Mouse (Mus musculus): ENCODE results near the gene Csdc2.
"Not testable (repeated sequence)": the region's sequence is repeated elsewhere in the genome, so short reads cannot be mapped to it uniquely, and the experiment has no call there.

Gene Csdc2

GRCm38 (mm10) chr15:81936679-81937078 lies at the start of gene Csdc2:
Csdc2 (plus strand) TSS chr15:81936759.
- DNase-seq: peak; percentile 76

- no peak for DNase-seq
Observed at GRCm38 (mm10) chr15:81886795-81887550, 49.6 kb upstream of the Csdc2 start.

- DNase-seq: no peak
Observed at GRCm38 (mm10) chr15:81889175-81889574, 47.4 kb upstream of the Csdc2 start.

GRCm38 (mm10) chr15:81891140-81891802 lies 45.3 kb upstream of the Csdc2 start:
- no peak for DNase-seq

GRCm38 (mm10) chr15:81891822-81892580 lies 44.6 kb upstream of the Csdc2 start:
- no peak for DNase-seq

- DNase-seq: no peak
Observed at GRCm38 (mm10) chr15:81894002-81894401, 42.6 kb upstream of the Csdc2 start.

- no peak for DNase-seq
Observed at GRCm38 (mm10) chr15:81896407-81896806, 40.2 kb upstream of the Csdc2 start.

- DNase-seq: no peak
Observed at GRCm38 (mm10) chr15:81897607-81898285, 38.8 kb upstream of the Csdc2 start.

GRCm38 (mm10) chr15:81898751-81899150 lies 37.8 kb upstream of the Csdc2 start:
- no peak for DNase-seq

GRCm38 (mm10) chr15:81904939-81905338 lies 31.6 kb upstream of the Csdc2 start:
- DNase-seq: peak; percentile 77

- DNase-seq: no peak
Observed at GRCm38 (mm10) chr15:81907953-81908352, 28.6 kb upstream of the Csdc2 start.

GRCm38 (mm10) chr15:81908767-81909166 lies 27.8 kb upstream of the Csdc2 start:
- DNase-seq: not testable (repeated sequence)

GRCm38 (mm10) chr15:81912498-81912897 lies 24.1 kb upstream of the Csdc2 start:
- DNase-seq: no peak

- no peak for DNase-seq
Observed at GRCm38 (mm10) chr15:81914668-81915067, 21.9 kb upstream of the Csdc2 start.

GRCm38 (mm10) chr15:81915663-81916062 lies 20.9 kb upstream of the Csdc2 start:
- DNase-seq: no peak

- no peak for DNase-seq
Observed at GRCm38 (mm10) chr15:81917201-81917600, 19.4 kb upstream of the Csdc2 start.

GRCm38 (mm10) chr15:81917621-81918463 lies 18.7 kb upstream of the Csdc2 start:
- peak; percentile 76 for DNase-seq

GRCm38 (mm10) chr15:81919062-81919461 lies 17.5 kb upstream of the Csdc2 start:
- DNase-seq: no peak

- no peak for DNase-seq
Observed at GRCm38 (mm10) chr15:81920546-81921217, 15.9 kb upstream of the Csdc2 start.

- no peak for DNase-seq
Observed at GRCm38 (mm10) chr15:81921255-81921654, 15.3 kb upstream of the Csdc2 start.

- no peak for DNase-seq
Observed at GRCm38 (mm10) chr15:81924933-81925332, 11.6 kb upstream of the Csdc2 start.

Measured in embryo, embryonic 11 days (tissue).